Mouse (Mus musculus): ENCODE data around the gene Gm884.

Gene Gm884

DNA sequence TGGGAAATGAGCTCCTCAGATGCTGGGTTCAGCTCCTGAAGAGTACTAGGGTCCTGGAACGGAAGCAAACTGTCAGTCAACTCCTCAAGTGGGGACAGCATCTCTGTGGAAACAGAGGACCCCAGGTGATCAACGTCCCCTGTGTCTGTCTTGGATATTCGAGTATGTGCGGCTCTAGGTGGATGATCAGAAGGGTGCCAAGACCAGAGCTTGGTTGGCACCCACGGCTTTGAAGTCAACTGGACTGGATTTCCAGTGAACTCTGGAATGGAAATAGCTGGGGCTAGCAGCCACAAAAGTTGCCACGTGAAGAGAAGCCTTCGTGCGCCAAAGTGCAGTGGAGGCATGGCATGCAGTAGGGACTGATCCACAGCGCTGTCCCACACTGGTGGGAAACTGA, at the start of gene Gm884:
Gm884 (minus strand) TSS at position 101 of the 400 bp plus-strand sequence.
- no peak for DNase-seq

DNA sequence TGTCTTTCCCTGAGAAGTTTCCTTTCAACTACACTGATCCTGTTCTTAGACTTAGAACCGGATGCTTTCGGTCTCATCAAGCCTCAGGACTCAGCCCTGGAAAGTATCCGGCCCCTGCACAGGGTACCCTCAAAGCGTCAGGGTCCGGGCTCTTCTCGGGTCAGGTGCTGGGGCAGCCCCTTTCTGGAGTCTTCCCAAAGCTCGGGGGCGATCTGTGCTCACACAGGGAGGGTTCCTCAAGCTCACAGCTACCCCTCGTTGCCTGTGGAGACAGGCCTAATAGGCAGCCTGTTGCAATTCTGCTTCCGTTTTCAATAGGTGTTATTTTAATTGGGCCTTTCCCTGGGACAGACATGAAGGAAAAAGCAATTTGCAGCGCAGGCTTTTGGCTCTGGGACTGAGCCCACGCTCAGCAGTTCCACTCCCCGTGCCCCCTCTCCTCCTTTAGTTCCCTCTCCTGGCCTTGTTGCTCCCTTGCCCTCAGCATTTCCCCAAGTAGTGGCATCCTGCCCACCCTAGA, 46.0 kb upstream of the Gm884 start:
- DNase-seq: no peak

DNA sequence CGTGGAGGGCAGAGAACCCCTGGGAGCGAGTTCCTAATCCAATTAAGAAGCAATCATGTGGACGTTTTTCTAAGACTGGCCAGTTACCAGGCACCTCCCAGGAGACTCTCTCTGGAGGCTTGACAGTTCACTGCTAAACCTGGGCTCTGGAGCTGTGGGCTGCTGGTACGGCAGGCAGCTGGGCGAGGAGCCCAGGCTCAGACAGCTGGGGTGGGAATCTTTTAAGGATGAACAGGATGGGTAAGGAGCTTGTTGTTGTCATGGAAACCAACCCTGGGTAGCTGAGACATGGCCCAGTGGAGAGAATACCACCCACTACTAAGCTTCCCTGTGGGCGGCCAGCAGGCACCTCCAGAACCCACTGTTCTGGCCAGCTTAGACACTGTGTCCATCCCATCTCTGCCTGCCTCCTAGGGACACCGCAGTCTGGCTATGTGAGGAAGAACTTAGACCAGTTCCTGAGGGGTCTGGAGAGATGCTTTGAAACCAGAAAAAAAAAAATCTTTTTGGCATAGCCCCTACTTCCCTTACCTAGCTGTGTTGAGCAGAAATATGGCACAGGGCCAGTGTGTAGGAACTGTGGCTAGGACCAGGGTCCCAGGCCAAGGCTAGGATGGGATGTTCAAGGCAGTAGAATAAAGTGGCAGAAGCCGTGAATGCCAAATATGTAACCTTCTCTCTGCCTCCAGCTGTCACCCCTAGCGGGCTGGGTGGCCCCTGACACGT, 45.4 kb upstream of the Gm884 start:
- no peak for DNase-seq

DNA sequence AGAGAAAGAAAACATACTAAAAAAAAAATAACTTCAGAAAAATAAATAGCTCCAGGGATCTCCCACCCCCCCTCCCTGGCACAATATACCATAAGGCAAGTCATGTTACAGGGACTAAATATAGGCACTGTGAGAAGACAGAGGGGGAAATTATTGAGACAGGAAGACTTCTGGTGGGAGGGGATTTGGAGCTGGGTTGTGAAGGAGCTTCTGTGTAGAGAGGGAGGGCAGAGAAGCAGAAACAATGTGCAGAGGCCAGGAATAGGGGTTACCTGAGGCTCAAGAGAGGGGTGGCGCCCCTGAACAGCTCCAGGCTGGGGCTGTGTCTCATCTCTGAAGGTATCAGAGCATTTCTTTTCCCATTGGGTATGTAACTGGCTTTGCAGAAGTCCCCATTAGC, 44.8 kb upstream of the Gm884 start:
- no peak for DNase-seq

DNA sequence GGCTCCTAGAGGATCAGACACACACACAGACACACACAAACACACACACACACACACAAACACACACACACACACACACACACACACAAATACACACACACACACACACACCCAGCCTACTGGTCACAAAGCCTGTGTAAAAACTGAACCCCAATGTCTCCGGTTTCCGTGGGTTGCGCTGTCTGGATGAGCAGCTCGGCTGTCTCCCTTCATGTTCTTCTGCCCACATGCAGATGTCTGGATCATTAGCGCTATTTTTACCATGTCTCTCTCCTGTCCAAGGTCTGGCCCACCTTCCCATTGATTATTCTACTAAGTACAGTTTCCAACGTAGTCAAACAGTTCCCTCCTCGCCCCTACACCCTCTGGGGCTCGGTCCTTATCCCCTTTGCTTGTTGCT, 42.2 kb upstream of the Gm884 start:
- no peak for DNase-seq

DNA sequence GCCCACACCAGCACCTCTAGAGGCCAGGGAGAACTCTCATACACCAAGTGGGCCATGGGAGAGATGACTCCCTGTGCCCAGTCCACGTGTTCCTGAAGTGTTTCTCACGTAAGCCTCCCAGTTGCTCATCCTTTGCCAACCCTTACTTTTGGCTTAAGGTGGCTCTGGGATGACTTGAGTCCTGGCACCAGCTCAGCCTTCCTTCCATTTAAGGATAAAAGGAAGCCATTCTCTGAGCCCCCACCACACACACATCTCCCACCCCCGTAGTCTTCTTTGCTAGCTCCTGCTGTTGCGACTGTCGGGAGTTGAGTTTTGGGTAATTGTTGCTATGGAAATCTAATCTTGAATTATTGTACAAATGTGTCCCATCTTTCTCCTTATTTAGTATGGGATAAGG, 41.6 kb upstream of the Gm884 start:
- no peak for DNase-seq

DNA sequence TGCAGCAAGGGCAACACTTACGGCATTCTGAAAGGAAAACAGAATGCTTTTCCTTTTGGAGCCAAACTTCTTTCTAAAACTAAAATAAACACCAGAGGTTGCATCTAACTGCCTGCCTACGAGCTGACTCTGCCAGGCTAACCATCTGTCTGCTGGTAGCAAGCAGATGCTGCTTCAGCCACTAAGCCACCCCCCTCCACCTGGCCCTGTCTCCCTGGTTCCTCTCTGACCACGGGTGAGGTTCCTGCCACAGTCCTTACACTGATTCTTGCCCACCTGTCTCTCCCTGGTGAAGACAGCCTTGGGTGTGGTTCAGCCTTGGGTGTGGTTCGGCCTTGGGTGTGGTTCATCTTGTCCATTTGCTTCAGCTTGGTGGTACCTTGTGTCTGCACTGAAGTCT, 40.9 kb upstream of the Gm884 start:
- DNase-seq: no peak

DNA sequence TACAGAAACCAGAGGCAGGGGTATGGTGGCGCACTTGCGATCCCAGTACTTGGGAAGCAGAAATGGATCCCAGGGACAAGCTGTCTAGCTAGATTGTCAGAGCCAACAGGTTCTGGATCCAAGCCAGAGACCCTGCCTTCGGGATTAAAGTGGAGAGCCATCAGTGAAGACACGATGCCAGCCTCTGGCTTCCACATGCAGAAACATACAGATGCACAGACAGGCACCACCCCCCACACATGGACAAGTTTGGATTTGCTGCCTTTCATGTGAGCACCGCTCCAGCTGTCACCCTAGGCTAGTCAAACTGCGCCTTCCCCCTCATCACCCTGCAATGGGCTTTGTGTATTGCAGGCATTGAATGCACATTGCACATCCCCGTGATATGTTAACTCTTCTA, 37.2 kb upstream of the Gm884 start:
- no peak for DNase-seq

DNA sequence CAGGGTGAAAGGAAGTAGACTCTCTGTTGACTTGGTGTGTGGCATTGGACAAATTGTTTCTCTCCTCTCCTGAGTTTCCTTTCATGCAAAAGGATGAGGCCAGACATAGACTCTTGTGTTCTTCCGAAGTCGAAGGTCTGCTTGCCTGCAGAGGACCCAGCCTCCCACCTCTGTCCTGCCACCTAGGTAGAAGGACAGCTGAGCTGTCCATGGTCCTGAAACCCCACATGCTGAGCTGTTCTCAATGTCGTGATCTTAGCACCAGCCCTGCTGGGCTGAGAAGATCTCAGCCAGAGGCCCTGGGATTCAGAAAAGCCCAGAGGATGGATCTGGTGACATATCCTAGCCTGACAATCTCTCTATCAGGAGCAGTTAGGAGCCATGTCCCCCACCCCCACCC, 35.6 kb upstream of the Gm884 start:
- no peak for DNase-seq

DNA sequence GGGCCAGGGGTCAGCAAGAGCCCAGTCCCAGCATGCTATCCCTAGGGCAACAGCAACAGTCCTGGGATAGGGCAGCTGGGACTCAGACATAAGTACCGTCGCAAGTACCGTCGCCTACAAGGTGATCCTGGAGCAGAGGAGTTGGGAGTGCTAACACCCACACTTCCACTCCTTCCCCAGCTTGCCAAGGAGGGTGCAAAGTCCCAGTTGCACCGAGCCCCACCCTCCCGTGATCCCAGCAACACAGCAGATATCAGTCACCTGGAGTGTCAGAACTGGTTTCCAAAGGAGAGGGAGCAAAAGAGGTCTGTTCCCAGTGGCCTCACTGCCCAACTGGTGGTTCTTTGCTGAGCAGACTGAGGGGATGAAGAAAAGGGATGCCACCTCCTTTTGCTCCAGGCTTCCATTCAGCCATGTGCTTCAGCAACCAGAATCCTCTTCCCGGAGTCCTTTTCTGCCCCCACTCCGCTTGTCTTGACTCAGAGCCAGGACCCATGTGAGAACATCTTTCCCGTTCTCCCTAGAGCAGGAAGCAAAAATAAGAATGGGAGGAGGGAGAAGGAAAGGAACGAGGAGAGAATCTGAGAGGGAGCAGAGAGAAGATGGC, 32.5 kb upstream of the Gm884 start:
- DNase-seq: no peak

DNA sequence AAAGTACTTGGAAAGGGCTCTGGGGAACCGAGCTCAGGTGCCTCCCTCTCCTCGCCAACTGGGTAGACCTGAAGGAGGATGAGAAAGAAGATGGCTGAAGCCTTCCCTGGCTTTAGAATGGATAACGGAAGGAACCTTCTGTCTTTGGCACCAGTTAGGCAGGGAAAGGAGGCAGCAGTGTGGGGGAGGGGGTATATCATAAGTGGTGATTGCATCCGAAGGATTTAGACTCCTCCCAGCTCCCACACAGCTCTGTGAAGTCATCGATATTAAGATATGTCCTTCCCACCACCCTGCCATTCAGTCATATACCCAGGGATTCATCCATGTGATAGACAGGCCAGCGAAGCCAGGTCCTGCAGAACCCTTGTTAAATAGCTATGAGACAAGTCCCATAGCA, 30.5 kb upstream of the Gm884 start:
- no peak for DNase-seq

DNA sequence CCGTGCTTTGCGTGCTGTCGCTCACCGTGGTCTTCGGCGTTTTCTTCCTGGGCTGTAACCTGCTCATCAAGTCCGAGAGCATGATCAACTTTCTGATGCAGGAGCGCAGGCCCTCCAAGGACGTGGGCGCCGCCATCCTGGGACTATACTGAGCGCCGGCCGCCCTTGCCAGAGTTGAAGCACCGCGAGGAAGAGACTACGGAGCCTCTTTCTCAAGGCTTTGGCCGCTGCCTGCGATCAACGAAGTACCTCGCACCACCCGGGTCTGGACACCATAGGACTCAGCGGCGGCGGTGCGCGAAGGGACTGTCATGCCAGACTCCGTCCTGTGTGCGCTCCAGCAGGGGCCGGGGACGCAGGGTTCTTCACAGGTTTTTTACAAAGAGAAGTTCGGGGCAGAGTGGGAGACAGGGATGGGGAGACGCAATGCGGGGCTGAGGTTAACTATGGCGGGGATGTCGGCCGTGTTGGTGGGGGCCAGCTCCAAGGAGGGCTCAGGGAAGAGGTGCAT, 29.1 kb upstream of the Gm884 start:
- no peak for DNase-seq

DNA sequence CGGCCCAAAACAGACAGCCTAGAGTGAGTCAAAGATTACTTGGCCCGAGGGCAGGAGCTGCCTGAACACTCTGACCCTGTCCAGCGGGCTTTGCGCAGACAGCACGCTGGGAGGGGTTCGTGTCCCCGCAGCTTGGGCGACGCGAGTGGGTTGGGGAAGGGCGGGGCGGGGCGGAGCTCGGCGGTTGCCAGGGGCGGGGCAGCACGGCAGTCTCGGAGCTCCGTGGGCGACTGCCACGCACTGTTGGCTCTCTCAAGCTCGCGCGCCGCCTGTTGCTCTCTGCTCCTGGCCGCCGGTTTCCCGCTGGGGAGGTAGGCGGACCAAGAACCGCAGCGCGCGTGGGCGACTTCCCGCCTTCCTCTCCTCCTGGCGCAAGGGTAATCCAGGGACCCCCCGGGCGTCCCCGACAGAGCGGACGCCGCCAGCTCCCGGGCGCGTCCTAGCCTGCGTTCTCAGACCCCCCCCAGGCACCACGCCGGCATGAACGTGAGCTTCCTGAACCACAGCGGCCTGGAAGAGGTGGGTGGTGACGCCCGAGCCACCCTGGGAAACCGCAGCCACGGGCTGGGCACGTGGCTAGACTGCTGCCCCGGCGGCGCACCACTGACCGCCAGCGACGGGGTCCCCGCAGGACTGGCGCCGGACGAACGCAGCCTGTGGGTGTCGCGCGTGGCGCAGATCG, 28.5 kb upstream of the Gm884 start, which contains the start of gene Rprml:
Rprml (plus strand) TSS at position 270 of the 682 bp plus-strand sequence.
- DNase-seq: no peak

DNA sequence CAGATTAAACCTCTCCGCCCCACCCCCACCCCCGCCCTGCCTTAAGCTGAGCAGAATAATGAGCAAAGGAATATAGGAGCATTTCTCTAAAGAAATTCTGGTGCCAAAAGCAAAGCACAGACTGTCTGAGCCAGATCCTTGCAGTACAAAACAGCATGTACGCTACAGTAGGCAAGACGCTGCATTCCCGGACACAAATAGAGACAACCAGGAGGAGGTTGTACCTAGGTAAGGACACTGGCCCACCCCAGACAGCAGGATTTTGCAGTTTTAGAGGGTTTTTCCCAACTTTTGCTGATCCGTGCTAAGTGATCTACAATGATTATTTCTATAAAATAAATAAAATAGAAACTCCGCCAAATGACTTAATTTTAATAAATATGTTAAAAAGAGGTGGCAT, 27.7 kb upstream of the Gm884 start:
- DNase-seq: no peak

DNA sequence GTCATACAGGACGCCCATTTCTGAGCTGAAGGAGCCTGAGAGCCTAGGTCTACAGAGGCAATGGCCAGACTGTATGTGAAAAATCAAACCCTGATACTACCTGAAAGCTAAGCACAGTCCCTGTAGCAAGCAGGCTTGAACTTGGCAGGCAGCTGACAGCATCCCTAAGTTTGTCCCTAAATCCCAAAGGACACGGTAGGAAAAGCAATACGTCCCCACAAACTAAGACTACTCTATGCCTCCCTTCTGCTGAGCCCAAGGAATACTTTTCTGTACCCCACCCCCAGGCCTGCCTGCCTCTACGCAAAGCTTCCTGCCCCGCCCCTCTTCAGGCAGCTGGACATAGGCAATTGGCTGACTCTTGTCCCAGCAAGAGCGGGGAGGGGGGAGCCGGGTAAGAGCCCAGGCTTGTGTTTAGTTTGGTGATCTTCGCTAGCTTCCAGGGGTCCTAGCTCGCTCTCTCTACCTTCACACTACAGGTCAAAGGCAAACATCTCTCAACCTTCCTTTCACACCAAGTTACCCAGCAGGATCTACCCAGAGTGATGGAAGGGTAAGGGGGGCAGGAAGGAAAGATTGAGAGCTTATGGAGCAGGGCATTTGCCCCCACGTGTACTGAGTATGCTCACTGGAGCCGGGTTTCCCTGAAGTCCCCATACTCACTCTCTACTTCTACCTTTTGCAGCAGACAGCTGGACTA, 27.1 kb upstream of the Gm884 start:
- no peak for DNase-seq

DNA sequence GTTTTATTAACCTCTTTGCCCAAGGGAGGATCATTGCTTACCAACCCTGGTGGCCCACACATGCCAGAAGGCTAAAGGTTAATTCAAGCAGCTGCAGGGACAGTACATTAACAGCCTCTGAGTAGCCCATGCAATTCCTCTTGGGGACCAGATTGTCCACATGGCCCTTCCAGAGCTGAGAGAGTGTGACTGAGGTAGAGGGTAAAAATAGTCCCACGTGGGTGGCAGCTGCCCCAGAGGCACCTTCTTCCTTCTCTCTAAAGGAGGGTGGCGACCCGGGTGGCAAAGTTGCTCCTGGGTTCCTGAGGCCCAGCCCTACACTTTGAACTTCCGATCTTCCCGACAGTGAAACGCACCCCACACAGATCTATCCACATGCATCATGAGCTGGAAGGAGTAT, 25.4 kb upstream of the Gm884 start:
- DNase-seq: no peak

DNA sequence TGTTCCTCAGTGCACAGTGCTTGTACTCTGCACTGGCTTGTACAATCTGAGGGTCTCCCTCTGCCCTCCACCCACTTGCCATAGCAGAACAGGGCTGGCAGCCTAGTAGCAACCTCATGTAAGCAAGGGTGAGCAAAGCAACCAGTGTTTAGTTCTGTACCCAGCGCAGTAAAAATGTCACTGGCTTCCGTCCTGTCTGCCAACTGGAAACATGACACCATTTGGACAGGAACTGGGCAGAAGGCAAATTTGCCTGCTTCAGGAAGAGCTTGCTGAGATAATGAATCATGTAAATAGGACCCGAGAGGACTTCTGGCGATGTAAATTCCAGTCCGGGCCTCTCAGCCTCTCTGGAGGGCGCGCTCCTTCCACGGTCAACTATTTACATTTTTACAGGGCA, 24.8 kb upstream of the Gm884 start:
- no peak for DNase-seq

DNA sequence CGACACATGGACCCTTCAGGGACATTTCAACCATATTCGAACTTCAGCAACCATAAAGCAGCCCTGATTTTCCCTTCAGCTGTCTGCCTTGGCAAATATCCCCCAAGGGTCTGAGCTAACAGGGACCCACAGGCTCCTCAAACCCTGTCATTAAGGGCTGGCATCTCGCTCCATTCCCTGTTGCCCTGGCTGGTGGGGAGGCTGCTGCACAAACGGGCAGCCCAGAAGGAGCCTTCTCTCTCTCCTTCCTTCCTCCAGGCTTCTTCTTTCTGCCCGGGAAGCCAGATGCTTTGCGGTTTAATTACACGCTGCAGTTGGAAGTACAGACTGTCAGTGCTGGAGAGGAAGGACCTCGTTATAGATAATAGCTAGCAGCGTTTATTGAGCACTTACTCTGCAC, 22.3 kb upstream of the Gm884 start:
- DNase-seq: no peak

DNA sequence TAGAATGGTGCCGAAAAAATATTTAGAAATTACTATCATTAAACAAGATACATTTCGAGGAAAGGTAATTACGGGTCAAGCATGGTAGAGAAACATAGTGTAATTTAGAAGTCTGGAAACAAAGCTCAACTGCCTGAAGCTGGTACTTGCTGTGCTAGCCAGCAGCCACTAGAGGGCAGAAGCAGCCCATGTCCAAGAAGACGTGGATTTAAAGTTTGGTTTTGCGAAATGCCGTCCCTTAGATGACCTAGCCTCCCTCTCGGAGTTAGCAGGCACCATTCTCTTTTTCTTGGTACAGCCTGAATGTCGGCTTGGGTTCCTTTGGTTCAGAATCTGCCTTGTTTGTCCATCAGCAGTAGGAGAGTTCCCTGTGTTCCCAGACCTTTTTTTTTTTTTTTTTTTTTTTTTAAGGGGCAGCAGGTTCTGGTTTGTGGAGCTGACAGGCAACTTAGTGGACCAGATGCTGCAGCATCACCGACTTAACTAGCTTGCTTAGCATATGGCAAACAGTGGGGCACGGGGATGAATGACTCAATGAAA, 18.5 kb upstream of the Gm884 start:
- DNase-seq: no peak

DNA sequence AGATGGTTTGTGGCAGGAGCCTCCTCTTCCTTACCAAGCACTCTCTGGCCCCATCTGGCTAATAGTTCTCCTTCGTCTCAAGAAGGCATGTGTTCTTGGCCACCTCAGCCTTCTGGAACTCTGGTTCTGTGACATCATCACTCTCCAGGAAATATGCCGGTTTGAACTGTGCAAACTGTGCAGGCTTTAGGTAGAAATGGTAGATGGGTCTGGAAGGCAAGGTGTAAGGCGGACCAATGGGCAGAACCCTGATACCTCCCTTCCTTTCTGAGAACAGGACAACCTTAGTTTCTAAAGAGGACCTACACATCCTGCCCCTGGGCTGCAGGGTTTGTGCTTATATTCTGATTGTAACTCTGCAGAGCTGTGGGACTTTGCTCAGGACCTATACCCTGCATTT, 17.9 kb upstream of the Gm884 start, which contains the start of gene Lyzl6:
Lyzl6 (minus strand) TSS at position 101 of the 400 bp plus-strand sequence.
- DNase-seq: no peak

DNA sequence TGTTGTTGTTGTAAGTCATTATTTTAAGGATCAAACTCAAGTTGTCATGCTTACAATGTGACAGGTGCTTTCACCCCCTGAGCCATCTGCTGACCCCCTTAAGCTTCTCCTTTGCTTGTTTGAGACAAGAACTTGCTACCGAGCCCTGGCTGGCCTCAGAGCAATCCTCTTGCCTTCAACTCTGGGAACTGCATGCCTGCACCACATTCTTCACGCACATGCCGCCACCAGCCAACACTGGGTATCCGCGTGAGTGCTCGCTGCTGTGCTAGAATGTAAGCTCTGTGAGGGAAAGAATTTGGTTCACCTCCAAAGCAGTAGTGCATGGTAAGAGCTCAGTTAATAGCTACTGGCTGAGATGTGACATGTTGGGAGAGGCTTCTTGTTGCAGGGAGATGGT, 15.3 kb upstream of the Gm884 start:
- DNase-seq: no peak

DNA sequence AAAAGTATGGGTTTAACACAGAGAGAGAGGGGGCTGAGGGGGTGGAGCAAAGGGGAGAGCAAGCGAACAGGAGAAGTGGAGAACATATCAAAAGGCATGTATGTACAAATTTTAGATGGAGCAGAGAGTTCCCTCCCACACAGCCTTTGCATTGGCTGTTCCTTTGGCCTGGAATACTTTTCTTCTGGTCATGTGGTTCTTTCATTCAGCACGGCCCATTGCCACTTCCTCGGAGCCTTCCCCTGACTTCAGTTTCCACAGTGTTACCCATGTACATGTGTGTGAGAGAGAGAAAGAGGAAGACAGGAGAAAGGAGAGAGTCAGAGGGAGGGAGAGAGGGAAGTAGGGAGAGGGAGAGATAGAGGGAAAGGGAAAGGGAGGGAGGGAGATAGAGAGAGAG, 14.5 kb upstream of the Gm884 start:
- DNase-seq: no peak

DNA sequence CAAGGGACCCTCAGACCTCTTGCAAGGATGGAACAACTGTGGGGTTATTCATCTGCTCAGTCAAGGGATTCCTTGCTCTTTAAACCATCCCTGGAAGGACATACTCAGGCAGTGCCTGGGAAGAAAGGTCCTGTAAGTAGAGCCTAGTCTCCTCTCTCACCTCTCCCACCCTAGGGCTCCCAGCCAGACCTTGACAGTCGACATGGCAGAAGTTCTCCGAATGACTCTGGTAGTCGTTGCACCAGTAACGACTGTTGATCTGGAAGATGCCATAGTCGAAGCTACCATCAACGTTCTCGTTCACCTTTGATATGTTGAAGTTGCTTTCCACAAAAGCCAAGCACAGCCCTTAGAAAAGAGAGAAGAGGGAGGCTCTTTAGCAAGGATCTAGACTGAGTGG, 13.9 kb upstream of the Gm884 start:
- DNase-seq: no peak

Measured in thymus, adult 18-20 months (tissue).